Mouse (Mus musculus): ENCODE data around the gene Akap6.

- no peak for TF ChIP-seq CTCF (conservative IDR thresholded peaks at IDR 0.05; ENCODE audit: low read length)
- no peak for TF ChIP-seq POU5F1 (IDR thresholded peaks at IDR 0.05; ENCODE audit: borderline replicate concordance, low read length)
- no peak for TF ChIP-seq NANOG (IDR thresholded peaks at IDR 0.05; ENCODE audit: borderline replicate concordance, low read length)
Observed at GRCm38 (mm10) chr12:53191435-53191834, 492.3 kb downstream of the Akap6 start.

Data from E14TG2a.4 (cell line).